Mouse (Mus musculus) monocyte, adult 59 days (primary cell): ENCODE data around the gene Il1rapl2. TPM values are rescaled to one million over a fixed set of nuclear protein-coding genes. Genes with fewer than 3 reads are reported as not detected.

Source experiments
- total RNA-seq, 2 experiments: library from RNA; stranded (reverse); gene quantifications; one replicate each; pipeline ENCODE4 v1.2.4; 2023

The Il1rapl2 gene
- total RNA-seq = not detected

GRCm38 (mm10) chrX:137570321-137571195, at the start of gene Il1rapl2:
Gene Il1rapl2 (plus strand): TSS chrX:137570608.

GRCm38 (mm10) chrX:138209480-138209879, 639.1 kb downstream of the Il1rapl2 start, which contains the start of gene Tex13a:
Gene Tex13a (minus strand): TSS chrX:138209580.

